Mouse (Mus musculus) ovary, adult 2 months (tissue): ENCODE results near the gene Cacna1i. TPM values are rescaled to one million over a fixed set of nuclear protein-coding genes. Genes with fewer than 3 reads are reported as not detected.

ENCODE experiments used
- polyA plus RNA-seq: library from polyadenylated mRNA; depleted of rRNA; stranded (reverse); fragments of >200 nt; gene quantifications from 2 replicates; pipeline ENCODE4 v1.2.3, GENCODE M21; 2012; rRNA removed

The Cacna1i gene
- polyA plus RNA-seq = 0.25 and 0.41 TPM in 2 replicates

GRCm38 (mm10) chr15:80286851-80287415 is at the start of gene Cacna1i:
Gene Cacna1i, plus strand, starts transcription at chr15:80287238.

GRCm38 (mm10) chr15:80254847-80255645 is 32.0 kb upstream of the Cacna1i start, which contains the start of gene Atf4:
Gene Atf4, plus strand, starts transcription at chr15:80255184.

GRCm38 (mm10) chr15:80263610-80264575 is 23.1 kb upstream of the Cacna1i start, which contains the start of gene Rps19bp1:
Gene Rps19bp1, minus strand, starts transcription at chr15:80264315.

Other genes starting within 250 kb of the Cacna1i start
- 52.7 and 64.8 TPM in 2 replicates for gene Syngr1, start 195.9 kb upstream of the Cacna1i start, polyA plus RNA-seq
- 697 and 996 TPM in 2 replicates for gene Rpl3, start 195.4 kb upstream of the Cacna1i start, polyA plus RNA-seq
- gene Tab1, start 154.1 kb upstream of the Cacna1i start, polyA plus RNA-seq = 36.8 and 39.3 TPM in 2 replicates
- 17.4 and 20.3 TPM in 2 replicates for gene Mgat3, start 113.5 kb upstream of the Cacna1i start, polyA plus RNA-seq
- gene Mief1, start 53.2 kb upstream of the Cacna1i start, polyA plus RNA-seq = 19.7 and 23.1 TPM in 2 replicates
- not detected in 2 replicates for gene AC140267.1, start 51.4 kb upstream of the Cacna1i start, polyA plus RNA-seq
- gene Atf4, start 32.1 kb upstream of the Cacna1i start, polyA plus RNA-seq = 159 and 245 TPM in 2 replicates
- 26.9 and 30.9 TPM in 2 replicates for gene Rps19bp1, start 22.9 kb upstream of the Cacna1i start, polyA plus RNA-seq